Mouse (Mus musculus): ENCODE measurements around the gene Apol8. TPM values are rescaled to one million over a fixed set of nuclear protein-coding genes. Genes with fewer than 3 reads are reported as not detected.

Apol8 gene
- polyA plus RNA-seq, 1 experiment = 0.08 TPM

GRCm38 (mm10) chr15:77757586-77758226, 903 bp upstream of the Apol8 start:
- 88% methylated on average over 4 of the region's 4 CpGs for WGBS
- no peak for DNase-seq
- H3K27ac ChIP-seq (ENCODE audit: control insufficient read depth, insufficient read depth, low read length) = no peak overlapping the region
- TF ChIP-seq CTCF (IDR thresholded peaks at IDR 0.05; ENCODE audit: borderline replicate concordance, control insufficient read depth, extremely low read depth, insufficient read depth, low read length, poor library complexity) = no peak
- no peak for TF ChIP-seq POLR2A (IDR thresholded peaks at IDR 0.05; ENCODE audit: control insufficient read depth, extremely low read depth, insufficient read depth, low read length, poor library complexity)
- peaks cover 26% of the 10 kb centered on the region for H3K36me3 ChIP-seq (ENCODE audit: control insufficient read depth, insufficient read depth, low read length)
- no peak overlapping the region for H3K4me3 ChIP-seq (ENCODE audit: control insufficient read depth, insufficient read depth, low read length)
- H3K4me1 ChIP-seq (replicated peaks; ENCODE audit: control insufficient read depth, insufficient read depth, low read length) = no peaks in the 10 kb centered on the region
- no peaks in the 10 kb centered on the region for H3K27me3 ChIP-seq (ENCODE audit: control insufficient read depth, insufficient read depth, low read length)

- no peak for DNase-seq
- Histone ChIP-seq H3K4me3 (ENCODE audit: control insufficient read depth, insufficient read depth, low read length) (no peak overlapping the region), H3K27ac (ENCODE audit: control insufficient read depth, insufficient read depth, low read length) (no peak overlapping the region), H3K27me3 (ENCODE audit: control insufficient read depth, insufficient read depth, low read length) (no peaks in the 10 kb centered on the region), H3K4me1 (replicated peaks; ENCODE audit: control insufficient read depth, insufficient read depth, low read length) (no peaks in the 10 kb centered on the region), H3K36me3 (ENCODE audit: control insufficient read depth, insufficient read depth, low read length) (peaks cover 11% of the 10 kb centered on the region)
- WGBS = 72% methylated on average over 2 of the region's 2 CpGs
- TF ChIP-seq POLR2A (IDR thresholded peaks at IDR 0.05; ENCODE audit: control insufficient read depth, extremely low read depth, insufficient read depth, low read length, poor library complexity) (no peak), CTCF (IDR thresholded peaks at IDR 0.05; ENCODE audit: borderline replicate concordance, control insufficient read depth, extremely low read depth, insufficient read depth, low read length, poor library complexity) (no peak)
Observed at GRCm38 (mm10) chr15:77756081-77756480, 722 bp downstream of the Apol8 start.

- no peak for DNase-seq
- Histone ChIP-seq H3K27ac (ENCODE audit: control insufficient read depth, insufficient read depth, low read length) (no peak overlapping the region), H3K4me1 (replicated peaks; ENCODE audit: control insufficient read depth, insufficient read depth, low read length) (no peaks in the 10 kb centered on the region), H3K27me3 (ENCODE audit: control insufficient read depth, insufficient read depth, low read length) (no peaks in the 10 kb centered on the region), H3K36me3 (ENCODE audit: control insufficient read depth, insufficient read depth, low read length) (peaks cover 1% of the 10 kb centered on the region; the same call in 1 of the 2 replicates), H3K4me3 (ENCODE audit: control insufficient read depth, insufficient read depth, low read length) (no peak overlapping the region)
- WGBS = 70% methylated on average over 2 of the region's 2 CpGs
- no peak for TF ChIP-seq POLR2A (IDR thresholded peaks at IDR 0.05; ENCODE audit: control insufficient read depth, extremely low read depth, insufficient read depth, low read length, poor library complexity)
- TF ChIP-seq CTCF (IDR thresholded peaks at IDR 0.05; ENCODE audit: borderline replicate concordance, control insufficient read depth, extremely low read depth, insufficient read depth, low read length, poor library complexity) = no peak
Observed at GRCm38 (mm10) chr15:77755132-77755531, 1.7 kb downstream of the Apol8 start.

GRCm38 (mm10) chr15:77752443-77752842, 4.4 kb downstream of the Apol8 start:
- Histone ChIP-seq H3K27ac (ENCODE audit: control insufficient read depth, insufficient read depth, low read length) (no peak overlapping the region), H3K4me3 (ENCODE audit: control insufficient read depth, insufficient read depth, low read length) (no peak overlapping the region), H3K36me3 (ENCODE audit: control insufficient read depth, insufficient read depth, low read length) (no peaks in the 10 kb centered on the region), H3K27me3 (ENCODE audit: control insufficient read depth, insufficient read depth, low read length) (no peaks in the 10 kb centered on the region), H3K4me1 (replicated peaks; ENCODE audit: control insufficient read depth, insufficient read depth, low read length) (no peaks in the 10 kb centered on the region)
- TF ChIP-seq POLR2A (IDR thresholded peaks at IDR 0.05; ENCODE audit: control insufficient read depth, extremely low read depth, insufficient read depth, low read length, poor library complexity) = no peak
- WGBS = 57% methylated on average over 11 of the region's 11 CpGs
- DNase-seq = no peak

- DNase-seq = peak; percentile 72
- Histone ChIP-seq H3K4me3 (ENCODE audit: control insufficient read depth, insufficient read depth, low read length) (no peak overlapping the region), H3K27me3 (ENCODE audit: control insufficient read depth, insufficient read depth, low read length) (no peaks in the 10 kb centered on the region), H3K36me3 (ENCODE audit: control insufficient read depth, insufficient read depth, low read length) (no peaks in the 10 kb centered on the region), H3K4me1 (replicated peaks; ENCODE audit: control insufficient read depth, insufficient read depth, low read length) (no peaks in the 10 kb centered on the region), H3K27ac (ENCODE audit: control insufficient read depth, insufficient read depth, low read length) (no peak overlapping the region)
- WGBS = 49% methylated on average over 1 of the region's 1 CpGs
- TF ChIP-seq POLR2A (IDR thresholded peaks at IDR 0.05; ENCODE audit: control insufficient read depth, extremely low read depth, insufficient read depth, low read length, poor library complexity) (no peak), CTCF (IDR thresholded peaks at IDR 0.05; ENCODE audit: borderline replicate concordance, control insufficient read depth, extremely low read depth, insufficient read depth, low read length, poor library complexity) (no peak)
Observed at GRCm38 (mm10) chr15:77750461-77750860, 6.3 kb downstream of the Apol8 start.

GRCm38 (mm10) chr15:77749717-77750116, 7.1 kb downstream of the Apol8 start:
- WGBS = 96% methylated on average over 10 of the region's 10 CpGs

GRCm38 (mm10) chr15:77748414-77748813, 8.4 kb downstream of the Apol8 start:
- H3K36me3 ChIP-seq (ENCODE audit: control insufficient read depth, insufficient read depth, low read length) = no peaks in the 10 kb centered on the region
- no peak for DNase-seq
- TF ChIP-seq POLR2A (IDR thresholded peaks at IDR 0.05; ENCODE audit: control insufficient read depth, extremely low read depth, insufficient read depth, low read length, poor library complexity) (no peak), CTCF (IDR thresholded peaks at IDR 0.05; ENCODE audit: borderline replicate concordance, control insufficient read depth, extremely low read depth, insufficient read depth, low read length, poor library complexity) (no peak)
- H3K27ac ChIP-seq (ENCODE audit: control insufficient read depth, insufficient read depth, low read length) = no peak overlapping the region
- no peaks in the 10 kb centered on the region for H3K4me1 ChIP-seq (replicated peaks; ENCODE audit: control insufficient read depth, insufficient read depth, low read length)
- 89% methylated on average over 3 of the region's 3 CpGs for WGBS
- H3K27me3 ChIP-seq (ENCODE audit: control insufficient read depth, insufficient read depth, low read length) = no peaks in the 10 kb centered on the region
- H3K4me3 ChIP-seq (ENCODE audit: control insufficient read depth, insufficient read depth, low read length) = no peak overlapping the region

More at GRCm38 (mm10) chr15:77749717-77750116, 7.1 kb downstream of the Apol8 start:
- Histone ChIP-seq H3K27me3 (ENCODE audit: control insufficient read depth, insufficient read depth, low read length) (no peaks in the 10 kb centered on the region), H3K36me3 (ENCODE audit: control insufficient read depth, insufficient read depth, low read length) (no peaks in the 10 kb centered on the region), H3K4me1 (replicated peaks; ENCODE audit: control insufficient read depth, insufficient read depth, low read length) (no peaks in the 10 kb centered on the region), H3K27ac (ENCODE audit: control insufficient read depth, insufficient read depth, low read length) (no peak overlapping the region), H3K4me3 (ENCODE audit: control insufficient read depth, insufficient read depth, low read length) (no peak overlapping the region)
- no peak for TF ChIP-seq CTCF (IDR thresholded peaks at IDR 0.05; ENCODE audit: borderline replicate concordance, control insufficient read depth, extremely low read depth, insufficient read depth, low read length, poor library complexity)
- no peak for TF ChIP-seq POLR2A (IDR thresholded peaks at IDR 0.05; ENCODE audit: control insufficient read depth, extremely low read depth, insufficient read depth, low read length, poor library complexity)
- DNase-seq = no peak

Measured in thymus, adult 2 months (tissue).